Mouse (Mus musculus) myocyte (in vitro differentiated cells): ENCODE data around the gene Gdf1.

Source experiments
- MAX ChIP-seq: IDR thresholded peaks from one replicate; pipeline ENCODE4 v1.6.1; 2011; ENCODE audit warnings: low read depth, mild to moderate bottlenecking, control low read depth
- POLR2A ChIP-seq: IDR thresholded peaks from one replicate; pipeline ENCODE4 v1.6.1; 2011; ENCODE audit warnings: low read depth, mild to moderate bottlenecking, control low read depth, moderate library complexity; ENCODE audit not compliant: insufficient read length
- USF1 ChIP-seq: IDR thresholded peaks from one replicate; pipeline ENCODE4 v1.6.1; 2011; ENCODE audit warnings: low read depth, mild to moderate bottlenecking, control low read depth, moderate library complexity

GRCm38 (mm10) chr8:70286737-70287136 lies 42.9 kb upstream of the Gdf1 start:
- no peak for TF ChIP-seq POLR2A
- TF ChIP-seq USF1, result no peak
- no peak for TF ChIP-seq MAX
